ENCODE assay signal across 23 mouse cellular contexts in the genomic region with DNA sequence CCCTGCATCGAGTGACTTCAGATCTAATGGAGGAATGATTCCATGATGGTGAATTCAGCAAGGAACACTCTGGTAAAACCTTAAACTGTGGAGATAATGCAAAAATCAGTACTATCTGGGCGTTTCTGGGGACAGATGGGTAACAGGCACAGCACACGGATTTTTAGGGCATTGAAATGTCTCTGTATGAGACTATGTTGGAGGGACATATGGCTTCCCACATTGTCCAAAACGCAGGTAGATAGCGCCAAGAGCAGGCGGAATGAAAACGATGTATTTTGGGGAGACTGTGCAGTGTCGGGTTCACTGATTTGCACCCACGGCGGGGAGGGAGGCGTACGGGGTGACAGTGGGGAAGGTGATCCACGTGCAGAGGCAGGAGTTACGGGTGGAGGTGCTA. TPM values are rescaled to one million over a fixed set of nuclear protein-coding genes. Genes with fewer than 3 reads are reported as not detected.
DNase-seq lines count a peak whose midpoint lies in the region; ATAC-seq and TF ChIP-seq lines count a peak whose summit lies in the region.
"Had no signal": no experiment of that assay in that cellular context is flagged by ENCODE, and none has a peak within 500 bp of the region (broad histone marks: within the 10 kb centered on the region; RNA-seq: fewer than 3 reads in every experiment).

No protein-coding gene starts in this region.

- no peaks in the 10 kb centered on the region for H3K27me3 ChIP-seq in forebrain, postnatal 0 days (ENCODE audit: insufficient read depth, low read length)
- H3K27me3 ChIP-seq in forebrain, embryonic 13.5 days = no peaks in the 10 kb centered on the region
- H3K27me3 ChIP-seq in liver, embryonic 12.5 days (replicated peaks) = no peaks in the 10 kb centered on the region
- H3K27me3 ChIP-seq: embryonic facial prominence, embryonic 15.5 days; forebrain, embryonic 15.5 days; heart, embryonic 12.5 days; hindbrain, embryonic 15.5 days had no signal

- ATAC-seq in forebrain, postnatal 0 days = no peak
- no peak for ATAC-seq in forebrain, embryonic 13.5 days
- ATAC-seq in liver, embryonic 12.5 days = no peak
- ATAC-seq: CD4-positive, CD25-positive, alpha-beta regulatory T cell, adult 4 months; forebrain, embryonic 15.5 days; intestine, embryonic 16.5 days had no signal

- no peak overlapping the region for H3K4me2 ChIP-seq in forebrain, postnatal 0 days (ENCODE audit: low read depth)
- no peak overlapping the region for H3K4me2 ChIP-seq in forebrain, embryonic 13.5 days
- H3K4me2 ChIP-seq in liver, embryonic 12.5 days = no peak overlapping the region
- H3K4me2 ChIP-seq: embryonic facial prominence, embryonic 15.5 days; forebrain, embryonic 15.5 days; heart, embryonic 12.5 days; hindbrain, embryonic 15.5 days had no signal

- no peaks in the 10 kb centered on the region; the same call in 1 of the 2 replicates for H3K4me1 ChIP-seq in forebrain, postnatal 0 days (ENCODE audit: insufficient read depth)
- H3K4me1 ChIP-seq in forebrain, embryonic 13.5 days = peaks cover 4% of the 10 kb centered on the region; the same call in 1 of the 2 replicates
- H3K4me1 ChIP-seq in liver, embryonic 12.5 days = no peaks in the 10 kb centered on the region
- H3K4me1 ChIP-seq: embryonic facial prominence, embryonic 15.5 days; forebrain, embryonic 10.5 days; heart, embryonic 12.5 days; hindbrain, embryonic 15.5 days had no signal

- DNase-seq in forebrain, postnatal 0 days = peak; percentile 35
- DNase-seq in layer of hippocampus, adult 2 months (ENCODE audit: low spot score in 2 of 2) = peak; percentile 30 to 46
- no peak for DNase-seq in layer of hippocampus, postnatal 10 days (ENCODE audit: low spot score in 2 of 2)
- DNase-seq in right cerebral cortex, postnatal 25 days = peak; percentile 40
- DNase-seq in right cerebral cortex, postnatal 36 days (ENCODE audit: low spot score in 2 of 2) = no peak
- DNase-seq: adrenal gland, adult 2 months; adrenal gland, postnatal 25 days; B cell, adult 2 months; cerebellum, adult 2 months; cerebellum, postnatal 10 days; gastrocnemius, postnatal 36 days; heart, adult 18-20 months; heart, postnatal 36 days had no signal

- H3K9me3 ChIP-seq in forebrain, postnatal 0 days (ENCODE audit: low read length) = no peaks in the 10 kb centered on the region
- no peaks in the 10 kb centered on the region for H3K9me3 ChIP-seq in forebrain, embryonic 13.5 days (replicated peaks)
- no peaks in the 10 kb centered on the region for H3K9me3 ChIP-seq in liver, embryonic 12.5 days (replicated peaks)
- H3K9me3 ChIP-seq: embryonic facial prominence, embryonic 15.5 days; forebrain, embryonic 10.5 days; forebrain, embryonic 15.5 days; heart, embryonic 12.5 days; hindbrain, embryonic 15.5 days had no signal

- H3K27ac ChIP-seq in forebrain, postnatal 0 days (ENCODE audit: low read depth, low read length) = no peak overlapping the region
- no peak overlapping the region for H3K27ac ChIP-seq in forebrain, embryonic 13.5 days
- peak overlapping the region; percentile 74 for H3K27ac ChIP-seq in layer of hippocampus, adult 2 months
- H3K27ac ChIP-seq in liver, embryonic 12.5 days = no peak overlapping the region
- H3K27ac ChIP-seq: embryonic facial prominence, embryonic 15.5 days; forebrain, embryonic 10.5 days; forebrain, embryonic 15.5 days; hindbrain, embryonic 15.5 days had no signal

- TF ChIP-seq CTCF in forebrain, postnatal 0 days (IDR thresholded peaks at IDR 0.05; ENCODE audit: low read depth) = no peak
- no peak for TF ChIP-seq CTCF in layer of hippocampus, adult 2 months (conservative IDR thresholded peaks at IDR 0.05)

- no peaks in the 10 kb centered on the region for H3K36me3 ChIP-seq in forebrain, postnatal 0 days (ENCODE audit: insufficient read depth)
- H3K36me3 ChIP-seq in forebrain, embryonic 13.5 days (ENCODE audit: poor library complexity, severe bottlenecking) = no peaks in the 10 kb centered on the region
- H3K36me3 ChIP-seq in liver, embryonic 12.5 days = no peaks in the 10 kb centered on the region
- H3K36me3 ChIP-seq: embryonic facial prominence, embryonic 15.5 days; forebrain, embryonic 10.5 days; forebrain, embryonic 15.5 days; heart, embryonic 12.5 days; hindbrain, embryonic 15.5 days had no signal

- WGBS in forebrain, postnatal 0 days = 82% methylated on average over 14 of the region's 14 CpGs
- WGBS in forebrain, embryonic 13.5 days = 92% methylated on average over 14 of the region's 14 CpGs
- 77% methylated on average over 14 of the region's 14 CpGs for WGBS in liver, embryonic 12.5 days (ENCODE audit: insufficient replicate concordance)

- H3K9ac ChIP-seq in forebrain, postnatal 0 days = no peak overlapping the region
- H3K9ac ChIP-seq in forebrain, embryonic 13.5 days = no peak overlapping the region
- H3K9ac ChIP-seq in liver, embryonic 12.5 days = no peak overlapping the region
- H3K9ac ChIP-seq: embryonic facial prominence, embryonic 15.5 days; forebrain, embryonic 15.5 days; heart, embryonic 12.5 days; hindbrain, embryonic 15.5 days had no signal

- H3K4me3 ChIP-seq in forebrain, postnatal 0 days (ENCODE audit: low read depth, low read length) = no peak overlapping the region
- H3K4me3 ChIP-seq in forebrain, embryonic 13.5 days = no peak overlapping the region
- peak overlapping the region; percentile 25 for H3K4me3 ChIP-seq in layer of hippocampus, adult 2 months
- H3K4me3 ChIP-seq in liver, embryonic 12.5 days = no peak overlapping the region
- H3K4me3 ChIP-seq: embryonic facial prominence, embryonic 15.5 days; erythroblast, embryonic 14.5 days; forebrain, embryonic 10.5 days; forebrain, embryonic 15.5 days; heart, embryonic 12.5 days; hindbrain, embryonic 15.5 days had no signal

RNA-seq across cellular contexts. Expression of a gene that starts 22.7 kb away (rescaled TPM):
- total RNA-seq in forebrain, postnatal 0 days (2014; rRNA removed) = 187 TPM in 2 replicates
- 618 and 740 TPM in 2 replicates for polyA plus RNA-seq in forebrain, postnatal 0 days (2015; fragmentation: Nextera tagmentation; extraction: Ambion mirVana)
- 555 and 645 TPM in 2 replicates for polyA plus RNA-seq in forebrain, embryonic 13.5 days (2015; fragmentation: Nextera tagmentation; extraction: Ambion mirVana)
- total RNA-seq in layer of hippocampus, adult 2 months (2021) = 100 to 1,000 TPM; 303 to 321 TPM
- 100 to 1,000 TPM; 338 to 348 TPM for total RNA-seq in layer of hippocampus, postnatal 10 days (2021)
- polyA plus RNA-seq in liver, embryonic 12.5 days (2016; fragmentation: Nextera tagmentation; extraction: Ambion mirVana) = 464 TPM in 2 replicates

Comparison
In these comparisons a context has a peak if more than half of its experiments do, and no peak if none do; other contexts are left out.
1. DNase-seq: peak in forebrain, postnatal 0 days (single experiment), layer of hippocampus, adult 2 months (2 of 2) and right cerebral cortex, postnatal 25 days (single experiment); none in layer of hippocampus, postnatal 10 days (0 of 2) and right cerebral cortex, postnatal 36 days (0 of 2).